Mouse (Mus musculus) megakaryocyte-erythroid progenitor cell, adult 5-6 weeks (primary cell): ENCODE results near the gene Utrn. TPM values are rescaled to one million over a fixed set of nuclear protein-coding genes. Genes with fewer than 3 reads are reported as not detected.

Experiments
- ATAC-seq: replicated peaks from 2 replicates; pipeline ENCODE4 v1.8.0; 2016; ENCODE audit warnings: mild to moderate bottlenecking, inconsistent platforms; ENCODE audit not compliant: severe bottlenecking, poor library complexity, low FRiP score, low TSS enrichment
- total RNA-seq, 2 experiments: library from RNA; stranded (forward) in 1 of 2; stranded (reverse) in 1 of 2; fragments of 200-1000, 215-1000 nt in 1 of 2; fragments of >200 nt in 1 of 2; fragmentation: Nextera tagmentation in 1 of 2; gene quantifications; 2 replicates each; pipeline ENCODE4 v1.2.3; 2014 to 2017

The Utrn gene
- total RNA-seq, 2 experiments from 2014 or later: 17.9 to 27.6 TPM

- ATAC-seq: no peak
These were observed 444.2 kb downstream of the Utrn start for GRCm38 (mm10) chr10:12424944-12425343.

GRCm38 (mm10) chr10:12423994-12424725, 445.0 kb downstream of the Utrn start:
- ATAC-seq: no peak

- ATAC-seq: no peak
These were observed 454.2 kb downstream of the Utrn start for GRCm38 (mm10) chr10:12414967-12415366.

- no peak for ATAC-seq
These were observed 462.6 kb downstream of the Utrn start for GRCm38 (mm10) chr10:12406338-12407110.

GRCm38 (mm10) chr10:12399450-12399849, 469.7 kb downstream of the Utrn start:
- no peak for ATAC-seq

GRCm38 (mm10) chr10:12380139-12380538, 489.0 kb downstream of the Utrn start:
- no peak for ATAC-seq

- no peak for ATAC-seq
These were observed 490.0 kb downstream of the Utrn start for GRCm38 (mm10) chr10:12379123-12379522.

- no peak for ATAC-seq
These were observed 491.4 kb downstream of the Utrn start for GRCm38 (mm10) chr10:12377727-12378126.

GRCm38 (mm10) chr10:12376015-12376414, 493.1 kb downstream of the Utrn start:
- no peak for ATAC-seq

- 0 out of 2 replicates have a peak, but pooled peaks have one; percentile 55 for ATAC-seq
These were observed 494.4 kb downstream of the Utrn start for GRCm38 (mm10) chr10:12374741-12375140.

- ATAC-seq: no peak
These were observed 514.6 kb downstream of the Utrn start for GRCm38 (mm10) chr10:12354556-12354955.

- no peak for ATAC-seq
These were observed 515.1 kb downstream of the Utrn start for GRCm38 (mm10) chr10:12354106-12354505.

GRCm38 (mm10) chr10:12339704-12340558, 529.2 kb downstream of the Utrn start:
- no peak for ATAC-seq

- ATAC-seq: no peak
These were observed 530.0 kb downstream of the Utrn start for GRCm38 (mm10) chr10:12339005-12339703.

Other genes starting within 250 kb of the Utrn start
- gene Stx11, start 94.9 kb upstream of the Utrn start, total RNA-seq (2014; fragmentation: Nextera tagmentation): 16.8 and 18.1 TPM in 2 replicates
- 13.3 and 14.6 TPM in 2 replicates for gene Stx11, start 94.9 kb upstream of the Utrn start, total RNA-seq (2017)
- gene Sf3b5, start 136.0 kb upstream of the Utrn start, total RNA-seq (2014; fragmentation: Nextera tagmentation): 20.3 and 28.6 TPM in 2 replicates
- 20.3 and 23.7 TPM in 2 replicates for gene Sf3b5, start 136.0 kb upstream of the Utrn start, total RNA-seq (2017)
- gene Plagl1, start 191.1 kb upstream of the Utrn start, total RNA-seq (2014; fragmentation: Nextera tagmentation): not detected in 2 replicates
- gene Plagl1, start 191.1 kb upstream of the Utrn start, total RNA-seq (2017): not detected in 2 replicates